Mouse (Mus musculus) intestine, embryonic 15.5 days (tissue): ENCODE results near the gene Myadm. TPM values are rescaled to one million over a fixed set of nuclear protein-coding genes. Genes with fewer than 3 reads are reported as not detected.

Source experiments
- ATAC-seq: fragments of 200-750 bp; cut with Nextera tagmentation; 2 replicates; pipeline ENCODE4 v1.8.0; 2017; ENCODE audit warnings: moderate TSS enrichment, moderate library complexity
- H3K27ac ChIP-seq: fragments of 300-500 bp; sonication (generic); 2 replicates; pipeline ENCODE4 v1.5.1; 2015; ENCODE audit warnings: mild to moderate bottlenecking, inconsistent platforms
- H3K27me3 ChIP-seq: fragments of 300-500 bp; sonication (generic); replicated peaks from 2 replicates; pipeline ENCODE4 v1.6.1; 2015; ENCODE audit warnings: inconsistent platforms
- H3K36me3 ChIP-seq: fragments of 300-500 bp; sonication (generic); 2 replicates; pipeline ENCODE4 v1.6.1; 2015; ENCODE audit warnings: inconsistent platforms
- H3K4me1 ChIP-seq: fragments of 300-500 bp; sonication (generic); replicated peaks from 2 replicates; pipeline ENCODE4 v1.6.1; 2015; ENCODE audit warnings: inconsistent platforms
- H3K4me2 ChIP-seq: fragments of 300-500 bp; sonication (generic); replicated peaks from 2 replicates; pipeline ENCODE4 v1.6.1; 2015; ENCODE audit warnings: mild to moderate bottlenecking, inconsistent platforms
- H3K4me3 ChIP-seq: fragments of 300-500 bp; sonication (generic); replicated peaks from 2 replicates; pipeline ENCODE4 v1.5.1; 2015; ENCODE audit warnings: inconsistent platforms
- H3K9ac ChIP-seq: fragments of 300-500 bp; sonication (generic); 2 replicates; pipeline ENCODE4 v1.6.1; 2015; ENCODE audit warnings: inconsistent platforms
- H3K9me3 ChIP-seq: fragments of 300-500 bp; sonication (generic); 2 replicates; pipeline ENCODE4 v1.6.1; 2016; ENCODE audit warnings: inconsistent platforms
- WGBS: fragments of 180-500 bp; shearing (Covaris S2); methylation state at CpG from one replicate; pipeline ENCODE4 v1.1.7; 2015; 5-methylcytosine and 5-hydroxymethylcytosine counted together
- polyA plus RNA-seq: library from polyadenylated mRNA; unstranded; fragments of >200 nt; fragmentation: Nextera tagmentation; extraction: Ambion mirVana; gene quantifications from 2 replicates; pipeline ENCODE4 v1.2.1, GENCODE M21; 2015

Myadm gene
- 131 and 135 TPM in 2 replicates for polyA plus RNA-seq

DNA sequence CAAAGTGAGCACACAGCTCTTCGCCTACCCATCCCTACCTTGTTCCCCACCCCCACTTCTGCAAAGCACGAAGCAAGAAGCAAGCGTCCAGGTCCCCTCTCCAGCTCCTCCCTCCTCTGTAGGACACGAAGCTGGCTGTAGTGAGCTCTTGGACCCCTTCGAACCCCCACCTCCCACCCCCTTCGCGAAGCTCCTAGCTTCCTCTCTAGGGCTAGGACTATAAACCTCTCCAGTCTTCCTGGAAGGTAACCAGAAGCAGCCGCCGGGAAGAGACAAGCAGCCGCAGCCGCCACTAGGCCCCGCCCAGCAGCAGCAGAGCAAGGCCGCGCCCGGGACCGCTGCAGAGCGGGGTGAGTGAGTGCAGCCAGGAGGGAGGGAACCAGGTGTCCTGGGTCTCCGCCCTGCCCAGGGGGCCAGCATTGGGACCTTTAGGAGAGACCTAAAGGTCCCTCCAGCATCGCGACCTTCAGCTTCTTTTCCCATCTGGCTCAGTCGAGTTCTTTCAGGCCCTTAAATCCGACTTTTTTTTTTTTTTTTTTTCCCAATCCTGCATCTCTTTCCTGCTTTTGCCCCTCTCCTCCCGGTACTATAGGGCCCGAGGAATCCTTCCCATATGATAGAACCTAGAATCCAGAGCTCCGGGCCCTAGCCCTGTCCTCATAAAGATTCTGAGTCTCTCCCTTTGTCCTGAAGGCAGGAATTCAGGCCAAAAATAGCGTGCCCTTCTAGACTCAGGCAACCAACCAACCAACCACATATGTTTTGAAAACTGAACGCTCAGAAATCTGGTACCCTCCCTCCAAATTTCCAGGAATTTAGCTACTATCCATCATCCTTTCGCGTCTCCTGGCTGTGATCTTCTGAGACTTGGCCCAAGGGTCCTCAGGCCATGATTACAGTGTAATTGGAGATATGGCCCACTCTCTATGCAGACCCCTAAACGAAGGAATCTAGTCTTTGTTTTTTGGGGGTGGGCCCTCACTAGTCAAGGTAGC is at the start of gene Myadm, which contains the start of gene Prkcg:
TSS of gene Myadm (plus strand) at position 105 of the 995 bp plus-strand sequence.
TSS of gene Prkcg (plus strand) at position 204 of the 995 bp plus-strand sequence.
- peaks cover 24% of the 10 kb centered on the region; the same call in 1 of the 2 replicates for H3K4me1 ChIP-seq
- peak within 1 kb of the TSS; percentile 74 for H3K4me2 ChIP-seq
- H3K4me3 ChIP-seq: peak within 1 kb of the TSS; percentile 40
- no peaks in the 10 kb centered on the region for H3K9me3 ChIP-seq
- whole genome bisulfite sequencing: 1% methylated on average over 30 of the region's 30 CpGs
- ATAC-seq: peak; percentile 48
- peak within 1 kb of the TSS; percentile 56 for H3K9ac ChIP-seq
- H3K27ac ChIP-seq: peak within 1 kb of the TSS; percentile 94
- H3K27me3 ChIP-seq: no peaks in the 10 kb centered on the region
- H3K36me3 ChIP-seq: no peaks in the 10 kb centered on the region

DNA sequence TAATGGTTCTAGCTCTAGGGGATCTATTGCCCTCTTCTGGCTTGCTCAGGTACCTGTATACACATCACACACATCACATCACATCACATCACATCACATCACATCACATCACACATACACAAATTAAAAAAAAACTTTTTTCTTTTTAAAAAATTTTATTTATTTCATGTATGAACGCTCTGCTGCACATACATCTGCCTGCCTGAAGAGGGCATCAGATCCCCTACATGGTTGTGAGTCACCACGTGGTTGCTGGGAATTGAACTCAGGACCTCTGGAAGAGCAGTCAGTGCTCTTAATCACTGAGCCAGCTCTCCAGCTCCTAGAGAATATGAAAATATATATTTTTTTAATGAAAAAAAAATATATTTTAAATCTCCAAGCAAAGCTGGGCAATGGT is 49.7 kb upstream of the Myadm start:
- no peak for ATAC-seq
- Histone ChIP-seq H3K4me1 (no peaks in the 10 kb centered on the region), H3K36me3 (no peaks in the 10 kb centered on the region), H3K27ac (no peak overlapping the region), H3K4me3 (no peak overlapping the region), H3K9ac (no peak overlapping the region), H3K9me3 (no peaks in the 10 kb centered on the region), H3K4me2 (no peak overlapping the region), H3K27me3 (no peaks in the 10 kb centered on the region)
- WGBS: 84% methylated on average over 2 of the region's 2 CpGs

GRCm38 (mm10) chr7:3260701-3261100 is 28.2 kb upstream of the Myadm start:
- Histone ChIP-seq H3K36me3 (no peaks in the 10 kb centered on the region), H3K9ac (no peak overlapping the region), H3K4me2 (no peak overlapping the region), H3K4me3 (no peak overlapping the region), H3K4me1 (no peaks in the 10 kb centered on the region), H3K27ac (no peak overlapping the region), H3K27me3 (no peaks in the 10 kb centered on the region; the same call in 1 of the 2 replicates), H3K9me3 (no peaks in the 10 kb centered on the region)
- WGBS: 57% methylated on average over 3 of the region's 3 CpGs
- no peak for ATAC-seq

GRCm38 (mm10) chr7:3261446-3261845 is 27.4 kb upstream of the Myadm start:
- no peaks in the 10 kb centered on the region; the same call in 1 of the 2 replicates for H3K27me3 ChIP-seq
- H3K9ac ChIP-seq: no peak overlapping the region
- ATAC-seq: no peak
- no peaks in the 10 kb centered on the region for H3K9me3 ChIP-seq
- H3K4me3 ChIP-seq: no peak overlapping the region
- WGBS: 65% methylated on average over 4 of the region's 4 CpGs
- no peak overlapping the region for H3K27ac ChIP-seq
- H3K4me2 ChIP-seq: no peak overlapping the region
- H3K36me3 ChIP-seq: no peaks in the 10 kb centered on the region
- H3K4me1 ChIP-seq: no peaks in the 10 kb centered on the region

GRCm38 (mm10) chr7:3262789-3263188 is 26.1 kb upstream of the Myadm start:
- Histone ChIP-seq H3K9me3 (no peaks in the 10 kb centered on the region), H3K9ac (no peak overlapping the region), H3K27me3 (no peaks in the 10 kb centered on the region; the same call in 1 of the 2 replicates), H3K4me3 (no peak overlapping the region), H3K4me2 (no peak overlapping the region), H3K27ac (no peak overlapping the region), H3K36me3 (no peaks in the 10 kb centered on the region), H3K4me1 (0 out of 2 replicates have a peak, but pooled peaks cover 1% of the 10 kb centered on the region)
- WGBS: 46% methylated on average over 2 of the region's 2 CpGs
- ATAC-seq: no peak

GRCm38 (mm10) chr7:3264390-3265022 is 24.4 kb upstream of the Myadm start:
- 26% methylated on average over 22 of the region's 22 CpGs for WGBS
- peak; percentile 62 for ATAC-seq
- Histone ChIP-seq H3K9me3 (no peaks in the 10 kb centered on the region), H3K9ac (no peak overlapping the region), H3K4me1 (0 out of 2 replicates have a peak, but pooled peaks cover 3% of the 10 kb centered on the region), H3K4me2 (peak overlapping the region; percentile 44), H3K36me3 (no peaks in the 10 kb centered on the region), H3K27ac (no peak overlapping the region), H3K27me3 (no peaks in the 10 kb centered on the region; the same call in 1 of the 2 replicates), H3K4me3 (no peak overlapping the region)

DNA sequence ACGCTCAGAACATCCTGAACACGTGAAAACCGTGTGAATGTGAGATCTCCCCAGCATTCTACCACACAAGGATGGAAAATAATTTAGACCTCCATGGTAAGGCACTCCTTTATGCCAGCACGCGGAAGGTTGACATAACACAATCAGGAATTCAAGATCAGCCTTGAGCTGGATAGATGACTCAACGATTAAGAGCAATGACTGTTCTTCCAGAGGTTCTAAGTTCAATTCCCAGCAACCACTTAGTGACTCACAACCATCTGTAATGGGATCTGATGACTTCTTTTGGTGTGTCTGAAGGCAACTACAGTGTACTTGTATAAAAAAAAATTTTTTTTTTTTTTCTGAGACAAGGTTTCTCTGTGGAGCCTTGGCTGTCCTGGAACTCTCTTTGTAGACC is 23.6 kb upstream of the Myadm start:
- no peaks in the 10 kb centered on the region for H3K9me3 ChIP-seq
- ATAC-seq: no peak
- H3K4me2 ChIP-seq: peak overlapping the region; percentile 44; the same call in 1 of the 2 replicates
- no peaks in the 10 kb centered on the region for H3K36me3 ChIP-seq
- no peak overlapping the region for H3K27ac ChIP-seq
- no peak overlapping the region for H3K4me3 ChIP-seq
- 0 out of 2 replicates have a peak, but pooled peaks cover 3% of the 10 kb centered on the region for H3K4me1 ChIP-seq
- no peaks in the 10 kb centered on the region; the same call in 1 of the 2 replicates for H3K27me3 ChIP-seq
- no peak overlapping the region for H3K9ac ChIP-seq
- 59% methylated on average over 6 of the region's 6 CpGs for whole genome bisulfite sequencing

DNA sequence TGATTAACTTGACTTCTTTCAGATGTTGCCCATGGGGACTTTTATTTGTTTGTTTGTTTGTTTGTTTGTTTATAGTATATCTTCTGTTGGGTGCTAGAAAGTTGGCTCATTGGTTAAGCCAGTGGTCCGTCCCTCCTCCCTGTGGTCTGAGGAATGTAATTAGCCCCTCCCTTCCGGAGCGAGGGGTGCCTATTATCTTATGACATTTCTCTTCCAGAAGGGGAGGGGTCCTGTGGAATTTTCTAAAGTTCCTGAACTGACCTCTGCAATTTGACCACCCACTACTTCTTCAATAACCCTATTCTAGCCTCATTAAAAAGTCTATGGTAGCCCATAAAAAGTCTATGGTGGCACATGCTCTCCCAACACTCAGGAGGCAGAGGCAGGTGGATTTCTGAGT is 21.6 kb upstream of the Myadm start:
- ATAC-seq: no peak
- 74% methylated on average over 3 of the region's 3 CpGs for WGBS
- no peaks in the 10 kb centered on the region for H3K36me3 ChIP-seq
- H3K4me1 ChIP-seq: 0 out of 2 replicates have a peak, but pooled peaks cover 3% of the 10 kb centered on the region
- H3K27ac ChIP-seq: no peak overlapping the region
- no peak overlapping the region for H3K9ac ChIP-seq
- no peaks in the 10 kb centered on the region; the same call in 1 of the 2 replicates for H3K27me3 ChIP-seq
- no peak overlapping the region for H3K4me3 ChIP-seq
- no peak overlapping the region for H3K4me2 ChIP-seq
- H3K9me3 ChIP-seq: no peaks in the 10 kb centered on the region

DNA sequence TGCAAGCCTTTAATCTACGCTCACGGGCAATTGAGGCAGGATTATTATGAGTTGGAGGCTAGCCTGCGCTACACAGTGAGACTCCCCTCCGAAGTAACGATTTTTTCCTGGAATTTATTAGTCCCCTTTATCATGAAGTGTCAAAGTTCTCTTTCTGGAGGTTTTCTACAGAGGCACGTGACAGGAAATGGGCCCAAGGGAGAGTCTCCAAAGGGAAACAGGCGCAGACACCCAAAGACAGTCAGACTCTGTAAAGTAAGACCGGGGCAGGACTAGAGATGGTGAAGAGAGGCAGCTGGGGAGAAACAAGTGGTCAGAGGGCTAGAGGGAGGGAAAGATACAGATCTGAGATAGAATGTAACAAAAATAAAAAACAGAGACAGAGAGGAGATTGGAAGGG is 21.0 kb upstream of the Myadm start:
- Histone ChIP-seq H3K9ac (no peak overlapping the region), H3K4me3 (no peak overlapping the region), H3K9me3 (no peaks in the 10 kb centered on the region), H3K27ac (no peak overlapping the region), H3K4me2 (no peak overlapping the region), H3K27me3 (no peaks in the 10 kb centered on the region; the same call in 1 of the 2 replicates), H3K36me3 (no peaks in the 10 kb centered on the region), H3K4me1 (0 out of 2 replicates have a peak, but pooled peaks cover 3% of the 10 kb centered on the region)
- ATAC-seq: peak; percentile 62
- WGBS: 51% methylated on average over 8 of the region's 8 CpGs

DNA sequence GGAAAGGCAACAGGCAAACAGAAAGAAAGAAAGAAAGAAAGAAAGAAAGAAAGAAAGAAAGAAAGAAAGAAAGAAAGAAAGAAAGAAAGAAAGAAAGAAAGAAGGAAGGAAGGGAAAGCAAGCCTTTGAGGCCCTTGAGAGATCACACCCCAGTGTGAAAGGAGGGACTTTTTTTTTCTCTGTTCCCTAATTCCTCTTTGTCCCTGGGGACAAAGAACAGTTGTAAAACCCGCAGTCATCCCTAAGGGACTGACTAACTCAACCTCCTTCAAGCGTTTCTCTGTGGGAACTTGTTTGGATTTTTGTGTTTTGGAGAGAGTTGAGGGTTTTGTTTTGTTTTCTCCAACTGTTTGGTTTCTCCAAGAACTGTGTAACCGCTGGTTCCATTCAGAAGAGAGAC is 20.6 kb upstream of the Myadm start:
- 24% methylated on average over 3 of the region's 3 CpGs for WGBS
- ATAC-seq: peak; percentile 74
- H3K27ac ChIP-seq: no peak overlapping the region

DNA sequence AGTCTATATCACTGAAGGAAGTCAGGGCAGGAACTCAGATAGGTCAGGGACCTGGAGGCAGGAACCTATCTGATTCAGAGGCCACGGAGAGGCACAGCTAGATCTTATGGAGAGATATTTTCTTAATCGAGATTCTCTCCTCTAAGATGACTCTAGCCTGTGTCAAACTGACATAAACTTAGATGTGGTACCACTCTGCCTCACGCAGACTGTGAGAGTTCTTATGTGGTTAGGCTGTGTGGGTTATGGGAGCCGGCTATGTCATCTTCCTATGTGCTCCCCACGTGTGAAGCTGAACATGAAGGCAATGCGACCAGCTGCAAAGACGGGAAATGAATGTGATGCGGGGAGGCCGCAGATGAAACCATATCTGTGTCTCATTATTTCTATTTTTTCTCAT is 16.7 kb upstream of the Myadm start:
- Histone ChIP-seq H3K9me3 (no peaks in the 10 kb centered on the region), H3K27ac (no peak overlapping the region), H3K4me2 (no peak overlapping the region), H3K36me3 (no peaks in the 10 kb centered on the region), H3K9ac (no peak overlapping the region), H3K4me1 (0 out of 2 replicates have a peak, but pooled peaks cover 6% of the 10 kb centered on the region), H3K4me3 (no peak overlapping the region), H3K27me3 (no peaks in the 10 kb centered on the region)
- no peak for ATAC-seq
- WGBS: 85% methylated on average over 9 of the region's 9 CpGs

More for the DNA sequence above, 20.6 kb upstream of the Myadm start:
- H3K36me3 ChIP-seq: no peaks in the 10 kb centered on the region
- no peaks in the 10 kb centered on the region for H3K9me3 ChIP-seq
- no peak overlapping the region for H3K9ac ChIP-seq
- no peaks in the 10 kb centered on the region; the same call in 1 of the 2 replicates for H3K27me3 ChIP-seq
- H3K4me3 ChIP-seq: no peak overlapping the region
- H3K4me2 ChIP-seq: no peak overlapping the region
- 0 out of 2 replicates have a peak, but pooled peaks cover 3% of the 10 kb centered on the region for H3K4me1 ChIP-seq
